Comparison of ENCODE assay signal across 14 mouse cellular contexts in genomic region chr1:92143331-92143895, GRCm38 (mm10). TPM values are rescaled to one million over a fixed set of nuclear protein-coding genes. Genes with fewer than 3 reads are reported as not detected.
A peak's percentile ranks its signal among the peaks of the same experiment; 100 is the strongest.
DNase-seq lines count a peak whose midpoint lies in the region; ATAC-seq lines count a peak whose summit lies in the region.
"Had no signal": no experiment of that assay in that cellular context is flagged by ENCODE, and none has a peak within 500 bp of the region (broad histone marks: within the 10 kb centered on the region; RNA-seq: fewer than 3 reads in every experiment).

No protein-coding gene starts in this region.

- peaks cover 11% of the 10 kb centered on the region for H3K4me1 ChIP-seq in embryonic facial prominence, embryonic 14.5 days (ENCODE audit: control insufficient read depth, insufficient read depth, low read length)
- H3K4me1 ChIP-seq in embryonic facial prominence, embryonic 10.5 days = peaks cover 19% of the 10 kb centered on the region
- peaks cover 19% of the 10 kb centered on the region; the same call in 1 of the 2 replicates for H3K4me1 ChIP-seq in midbrain, embryonic 13.5 days (replicated peaks)

- no peak; the same call in 1 of the 2 replicates for ATAC-seq in embryonic facial prominence, embryonic 14.5 days (ENCODE audit: low read depth)
- ATAC-seq in midbrain, embryonic 13.5 days = no peak
- ATAC-seq: activated CD4-positive, CD25-positive, alpha-beta regulatory T cell, adult 4 months; lung, postnatal 0 days; midbrain, embryonic 15.5 days had no signal

- no peak overlapping the region for H3K4me3 ChIP-seq in embryonic facial prominence, embryonic 14.5 days (ENCODE audit: low read depth, low read length)
- H3K4me3 ChIP-seq in embryonic facial prominence, embryonic 10.5 days = no peak overlapping the region
- H3K4me3 ChIP-seq in midbrain, embryonic 13.5 days (replicated peaks) = no peak overlapping the region
- H3K4me3 ChIP-seq: midbrain, embryonic 15.5 days; neural tube, embryonic 12.5 days had no signal

- 75% methylated on average over 6 of the region's 6 CpGs for WGBS in embryonic facial prominence, embryonic 14.5 days
- WGBS in embryonic facial prominence, embryonic 10.5 days = 91% methylated on average over 6 of the region's 6 CpGs
- 82% methylated on average over 6 of the region's 6 CpGs for WGBS in midbrain, embryonic 13.5 days

- peaks cover 22% of the 10 kb centered on the region for H3K36me3 ChIP-seq in embryonic facial prominence, embryonic 14.5 days (ENCODE audit: control insufficient read depth, insufficient read depth, low read length)
- H3K36me3 ChIP-seq in embryonic facial prominence, embryonic 10.5 days (replicated peaks) = peaks cover 64% of the 10 kb centered on the region
- 0 out of 2 replicates have a peak, but pooled peaks cover 23% of the 10 kb centered on the region for H3K36me3 ChIP-seq in midbrain, embryonic 13.5 days
- H3K36me3 ChIP-seq: midbrain, embryonic 15.5 days had no signal

- no peak for DNase-seq in embryonic facial prominence, embryonic 14.5 days (ENCODE audit: low spot score)
- DNase-seq in embryonic facial prominence, embryonic 10.5 days (ENCODE audit: low spot score) = no peak
- DNase-seq in left cerebral cortex, adult 11 months (ENCODE audit: low spot score) = peak; percentile 17
- no peak for DNase-seq in left cerebral cortex, postnatal 4 days
- DNase-seq in left cerebral cortex, postnatal 25 days (ENCODE audit: low spot score in 2 of 2) = peak; percentile 42 to 77
- no peak for DNase-seq in liver
- DNase-seq: gastrocnemius, postnatal 36 days; retina, postnatal 1 day had no signal

- H3K9me3 ChIP-seq in embryonic facial prominence, embryonic 14.5 days (ENCODE audit: control insufficient read depth, low read length) = no peaks in the 10 kb centered on the region
- H3K9me3 ChIP-seq in embryonic facial prominence, embryonic 10.5 days = no peaks in the 10 kb centered on the region
- no peaks in the 10 kb centered on the region for H3K9me3 ChIP-seq in midbrain, embryonic 13.5 days
- H3K9me3 ChIP-seq: midbrain, embryonic 15.5 days; neural tube, embryonic 12.5 days had no signal

- H3K4me2 ChIP-seq in embryonic facial prominence, embryonic 14.5 days (ENCODE audit: low read depth, low read length) = no peak overlapping the region
- no peak overlapping the region for H3K4me2 ChIP-seq in midbrain, embryonic 13.5 days (replicated peaks)
- H3K4me2 ChIP-seq: liver, embryonic 11.5 days; midbrain, embryonic 15.5 days; neural tube, embryonic 12.5 days had no signal

- peak overlapping the region; percentile 21; the same call in 1 of the 2 replicates for H3K27ac ChIP-seq in embryonic facial prominence, embryonic 14.5 days (replicated peaks; ENCODE audit: low read depth, low read length)
- H3K27ac ChIP-seq in embryonic facial prominence, embryonic 10.5 days (replicated peaks) = no peak overlapping the region
- no peak overlapping the region for H3K27ac ChIP-seq in midbrain, embryonic 13.5 days
- H3K27ac ChIP-seq: midbrain, embryonic 15.5 days; neural tube, embryonic 12.5 days had no signal

- no peak overlapping the region for H3K9ac ChIP-seq in embryonic facial prominence, embryonic 14.5 days (ENCODE audit: low read depth, low read length)
- H3K9ac ChIP-seq in midbrain, embryonic 13.5 days (replicated peaks) = no peak overlapping the region
- H3K9ac ChIP-seq: midbrain, embryonic 15.5 days; neural tube, embryonic 12.5 days had no signal

- no peaks in the 10 kb centered on the region for H3K27me3 ChIP-seq in embryonic facial prominence, embryonic 14.5 days (replicated peaks; ENCODE audit: control insufficient read depth, insufficient read depth, low read length)
- H3K27me3 ChIP-seq in embryonic facial prominence, embryonic 10.5 days (replicated peaks; ENCODE audit: low read depth, poor library complexity, severe bottlenecking) = no peaks in the 10 kb centered on the region
- H3K27me3 ChIP-seq in midbrain, embryonic 13.5 days = no peaks in the 10 kb centered on the region
- H3K27me3 ChIP-seq: midbrain, embryonic 15.5 days; neural tube, embryonic 12.5 days had no signal

- intact Hi-C loops in left cerebral cortex, postnatal 4 days (cut with DNase I) = no loop called here
- intact Hi-C loops in left cerebral cortex, postnatal 25 days (cut with DNase I) = no loop called here

RNA-seq across cellular contexts. Expression of gene Hdac4, which starts 52.1 kb away (rescaled TPM):
- 24.0 and 24.1 TPM in 2 replicates for polyA plus RNA-seq in embryonic facial prominence, embryonic 14.5 days (2014; fragmentation: Nextera tagmentation; extraction: Ambion mirVana)
- polyA plus RNA-seq in embryonic facial prominence, embryonic 10.5 days (2016; fragmentation: Nextera tagmentation; extraction: Ambion mirVana) = 20.8 and 21.6 TPM in 2 replicates
- 10 to 100 TPM; 78.6 to 81.6 TPM for total RNA-seq in left cerebral cortex, postnatal 4 days (2021)
- 100 to 1,000 TPM; 111 to 112 TPM for total RNA-seq in left cerebral cortex, postnatal 25 days (2021)
- 24.3 and 25.6 TPM in 2 replicates for polyA plus RNA-seq in midbrain, embryonic 13.5 days (2015; fragmentation: Nextera tagmentation; extraction: Ambion mirVana)

Comparison
In these comparisons a context has a peak if more than half of its experiments do, and no peak if none do; other contexts are left out.
1. DNase-seq: peak in left cerebral cortex, adult 11 months (single experiment) and left cerebral cortex, postnatal 25 days (2 of 2); none in embryonic facial prominence, embryonic 14.5 days (single experiment), embryonic facial prominence, embryonic 10.5 days (single experiment), left cerebral cortex, postnatal 4 days (single experiment) and liver (single experiment).